Mouse (Mus musculus) left cerebral cortex, adult 8-10 months (tissue): ENCODE results near the gene Pakap. TPM values are rescaled to one million over a fixed set of nuclear protein-coding genes. Genes with fewer than 3 reads are reported as not detected.

Source experiments
- DNase-seq, 2 experiments: peaks; one replicate each; pipeline ENCODE4 v3.0.0; 2022; ENCODE audit warnings: low spot score in 2 of 2
- total RNA-seq, 4 experiments: library from RNA; stranded (reverse); gene quantifications; 2 replicates each; pipeline ENCODE4 v1.2.4; 2022

The Pakap gene
- total RNA-seq, 4 experiments from 2014 or later = 19.2 to 22.2 (median 20.2) TPM

DNA sequence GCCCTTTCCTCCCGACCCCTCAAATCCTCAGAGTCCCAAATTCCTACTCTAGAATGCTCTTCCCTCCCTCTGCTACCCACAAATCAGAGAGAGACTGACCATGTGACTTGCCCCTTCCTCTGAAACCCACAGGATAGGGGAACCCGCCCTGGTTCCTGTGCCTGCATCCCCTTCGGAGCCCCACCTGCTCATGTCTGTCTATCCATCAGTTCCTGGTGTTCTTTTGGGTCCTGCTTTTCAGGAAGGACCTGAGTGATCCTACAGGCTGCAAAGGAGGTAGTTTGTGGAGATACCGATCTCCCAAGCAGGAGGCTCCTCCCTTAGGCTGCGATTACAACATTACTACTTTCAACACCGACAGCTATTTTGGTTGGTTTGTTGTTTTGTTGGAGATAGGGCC, 340.9 kb downstream of the Pakap start:
- no peak for DNase-seq

DNA sequence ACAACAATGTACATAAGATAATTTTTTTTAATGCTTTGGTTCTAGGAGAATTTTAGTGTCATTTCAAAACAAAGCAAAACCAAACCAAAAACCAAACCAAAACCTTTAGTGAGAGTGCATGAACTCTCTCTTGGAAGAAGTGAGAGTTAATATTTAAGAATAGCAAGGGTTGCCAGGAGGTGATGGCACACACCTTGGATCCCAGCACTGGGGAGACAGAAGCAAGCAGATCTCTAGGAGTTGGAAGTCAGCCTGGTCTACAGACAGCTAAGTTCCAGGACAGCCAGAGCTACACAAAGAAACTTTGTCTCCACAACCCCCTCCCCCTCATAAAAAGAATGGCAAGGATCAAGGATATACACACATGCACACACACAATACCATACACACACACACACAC, 345.0 kb downstream of the Pakap start:
- no peak for DNase-seq

DNA sequence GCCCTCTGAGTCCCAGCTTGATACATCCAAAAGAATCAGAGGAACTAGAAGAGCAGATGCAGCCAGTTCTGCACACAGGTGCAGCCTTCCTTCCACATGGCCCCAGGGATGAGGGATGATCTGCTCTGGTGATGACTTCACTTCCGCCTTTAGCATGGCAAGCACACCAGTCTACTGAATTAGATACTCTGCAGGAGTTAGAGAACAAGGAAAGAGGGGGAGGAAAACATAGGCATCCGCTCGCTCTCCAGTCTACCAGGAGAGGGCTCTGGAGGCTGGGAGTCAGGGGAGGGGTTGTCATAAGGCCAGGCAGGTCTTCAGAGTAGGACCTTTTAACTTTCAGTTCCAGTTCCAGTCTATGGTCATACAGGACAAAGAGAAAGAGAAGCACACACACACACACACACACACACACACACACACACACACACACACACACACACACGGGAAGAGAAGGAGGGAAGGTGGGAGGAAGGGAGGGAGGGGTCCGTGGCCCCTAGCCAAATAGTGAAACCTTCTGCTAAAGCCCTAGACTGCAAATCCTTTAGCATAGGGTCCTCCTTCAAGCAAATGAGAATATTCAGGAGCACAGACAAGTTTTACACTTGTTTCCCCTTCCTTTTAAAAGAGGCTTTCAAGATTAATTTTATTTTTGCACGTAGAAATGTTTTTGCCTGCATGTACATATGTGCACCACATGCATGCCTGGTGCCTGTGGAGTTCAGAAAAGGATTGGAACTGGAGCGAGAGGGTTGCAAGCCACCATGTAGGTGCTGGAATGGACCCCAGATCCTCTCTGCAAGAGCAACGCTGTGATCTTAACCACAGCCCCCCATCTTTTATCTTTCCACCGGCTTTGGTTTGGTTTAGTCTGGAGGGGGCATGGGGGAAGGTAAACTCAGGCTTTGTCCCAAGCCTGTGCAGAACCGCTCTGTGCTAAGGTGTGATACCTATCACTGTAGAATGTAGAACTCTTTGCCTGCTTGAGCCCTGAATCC, 346.5 kb downstream of the Pakap start:
- DNase-seq = no peak

DNA sequence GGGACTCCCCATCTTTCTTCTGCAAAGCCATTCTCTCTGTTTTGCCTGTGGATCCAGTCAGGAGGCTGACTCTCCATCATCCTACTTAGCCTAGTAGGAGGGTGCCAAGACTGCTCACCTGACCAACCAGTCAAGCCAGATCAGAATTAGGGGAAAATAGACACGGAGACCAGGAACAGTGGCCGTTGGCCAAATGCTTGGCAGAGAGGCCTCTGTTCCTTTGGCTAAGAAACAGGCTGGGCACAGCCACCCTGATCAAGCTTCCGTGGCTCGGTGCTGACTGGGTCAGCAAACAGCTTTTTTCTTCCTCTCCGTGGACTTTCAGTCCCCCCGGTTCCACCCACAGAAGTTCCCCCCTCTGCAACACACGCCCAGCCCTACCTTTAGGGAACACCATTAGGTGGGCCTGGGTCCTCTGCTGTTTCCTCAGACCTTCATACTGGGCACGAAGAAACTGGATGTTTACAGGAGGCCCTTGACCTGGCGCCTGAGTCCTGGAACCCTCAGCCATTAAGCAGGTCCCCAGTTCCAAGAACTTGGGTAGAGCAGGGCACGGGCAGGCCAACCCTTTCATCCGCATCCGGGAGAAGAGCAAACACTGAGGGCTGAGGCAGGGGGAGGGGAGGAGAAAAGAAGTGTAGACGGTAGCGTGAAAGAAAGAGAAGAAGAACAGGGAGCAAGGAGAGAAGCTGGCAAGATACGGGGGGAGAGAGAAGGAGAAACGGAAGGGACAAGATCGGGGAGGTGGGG, 347.4 kb downstream of the Pakap start:
- no peak for DNase-seq

DNA sequence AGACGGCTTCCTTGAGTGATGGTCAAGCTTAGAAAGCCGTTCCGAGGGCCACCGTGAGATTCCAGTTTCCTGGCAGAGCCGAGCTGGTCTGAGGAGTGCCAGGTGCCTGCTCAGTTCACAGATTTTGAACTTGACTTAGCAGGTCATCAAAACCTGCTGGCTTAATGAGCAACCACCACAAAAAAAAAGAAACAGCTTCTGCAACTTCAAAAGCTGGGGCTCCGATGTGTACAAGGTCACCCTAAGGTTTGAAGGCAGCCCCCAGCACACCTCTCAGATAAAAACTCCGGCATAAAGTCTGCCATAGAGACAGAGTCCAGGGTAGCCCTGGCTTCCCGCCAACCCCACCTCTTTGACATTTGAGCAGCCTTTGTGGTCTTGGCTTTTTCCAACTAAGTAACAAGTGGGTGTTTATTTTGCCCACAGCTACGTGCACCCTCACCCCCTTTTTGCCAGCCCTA, 348.3 kb downstream of the Pakap start, which contains the start of gene D630039A03Rik:
TSS of gene D630039A03Rik (minus strand) at position 97 of the 461 bp plus-strand sequence.
- no peak for DNase-seq

DNA sequence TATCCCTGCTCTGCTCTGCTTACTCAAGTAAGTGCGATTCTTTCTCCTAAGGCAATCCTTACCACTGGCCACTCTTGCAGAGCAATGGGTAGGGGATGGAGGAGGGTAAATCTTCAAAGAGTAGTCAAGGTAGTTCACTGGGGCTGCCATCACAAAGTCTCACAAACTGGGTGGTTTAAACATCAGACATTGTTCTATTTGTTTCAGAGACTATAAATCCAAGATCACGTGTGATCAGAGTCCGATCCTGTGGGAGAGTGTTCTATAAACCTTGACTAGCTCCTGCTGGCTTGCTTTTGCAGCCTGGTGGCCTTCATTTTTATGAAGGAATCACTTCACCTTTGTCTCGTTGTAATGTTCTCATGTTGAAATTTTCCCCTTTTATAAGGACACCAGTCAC, 348.7 kb downstream of the Pakap start:
- DNase-seq = no peak

DNA sequence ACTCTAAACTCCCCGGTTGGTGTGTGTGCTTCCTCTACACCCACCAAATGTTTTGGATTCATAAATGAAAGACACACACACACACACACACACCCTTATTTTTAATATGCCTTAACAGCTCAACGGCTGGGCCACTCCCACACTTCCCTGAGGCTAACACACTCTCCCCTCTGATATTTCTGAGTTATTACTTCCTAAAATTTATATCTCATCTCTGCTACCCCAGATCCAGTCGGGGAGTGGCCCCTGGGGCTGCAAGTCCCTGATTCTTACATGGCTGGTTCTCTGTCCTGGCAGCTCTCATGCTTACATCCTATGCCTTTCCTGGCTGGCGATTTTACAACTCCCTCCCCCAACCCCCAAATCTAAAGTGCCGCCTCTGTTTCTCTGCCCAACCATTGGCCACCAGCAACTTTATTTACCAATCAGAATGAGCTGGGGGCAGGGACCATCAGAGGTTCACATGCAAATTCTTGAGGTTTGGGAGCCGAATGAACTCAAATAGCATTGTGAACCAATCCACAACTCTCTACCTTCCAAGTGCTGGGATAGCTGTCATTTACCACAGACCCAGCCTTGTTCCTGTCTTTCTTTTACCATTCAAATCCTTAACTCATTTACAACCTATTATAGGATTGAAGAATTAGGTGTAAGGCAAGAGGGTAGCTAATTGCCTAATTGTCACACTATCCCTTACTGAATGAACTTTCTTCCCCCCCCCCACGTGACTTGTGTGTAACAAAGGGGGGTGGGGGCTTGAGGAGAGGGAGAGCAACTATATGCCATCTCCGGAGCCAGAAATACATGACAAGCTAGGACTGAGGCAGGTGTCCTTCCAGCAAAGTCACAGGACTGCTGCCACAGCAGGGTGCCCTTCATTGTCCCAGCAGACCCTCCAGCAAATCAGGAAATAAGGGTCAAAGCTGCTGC, 351.8 kb downstream of the Pakap start:
- DNase-seq = no peak

DNA sequence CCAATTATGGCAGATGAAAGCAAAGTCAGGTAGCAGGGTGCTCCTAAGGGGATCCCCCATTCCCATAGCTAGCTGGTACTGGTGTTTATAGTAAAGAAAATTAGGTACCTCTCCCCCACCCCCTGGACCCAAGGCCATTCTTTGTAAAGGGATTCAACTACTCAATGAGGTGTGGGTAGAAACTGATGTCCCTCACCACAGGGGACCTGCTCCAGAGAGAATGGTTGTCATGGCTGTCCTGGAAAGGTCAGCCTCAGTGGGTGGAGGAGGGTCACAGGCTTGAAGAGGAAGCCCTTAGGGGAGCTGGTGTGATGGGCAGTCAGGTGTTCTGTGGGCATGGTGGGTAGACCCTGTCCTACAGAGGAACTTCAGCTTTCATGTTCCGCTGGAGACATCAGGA, 352.5 kb downstream of the Pakap start:
- no peak for DNase-seq

DNA sequence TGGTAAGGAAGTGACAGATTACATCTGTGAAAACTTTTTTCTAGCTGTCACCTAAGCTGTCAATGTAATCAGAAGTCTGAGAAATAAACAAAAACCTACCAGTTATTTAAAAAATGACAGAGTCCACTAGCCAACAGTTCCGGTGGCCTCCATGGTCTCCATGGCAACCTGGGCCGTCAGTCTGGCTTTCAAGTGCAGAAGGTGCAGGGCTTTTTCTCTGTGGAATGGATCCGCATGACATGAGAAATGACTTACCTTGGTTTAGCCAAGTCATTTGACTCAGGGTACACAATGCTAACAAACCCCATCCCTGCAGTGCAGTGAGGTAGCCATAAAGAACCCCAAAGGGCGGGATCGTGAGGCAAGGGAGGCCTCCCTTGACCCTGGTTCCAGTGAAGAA, 354.2 kb downstream of the Pakap start:
- no peak for DNase-seq

DNA sequence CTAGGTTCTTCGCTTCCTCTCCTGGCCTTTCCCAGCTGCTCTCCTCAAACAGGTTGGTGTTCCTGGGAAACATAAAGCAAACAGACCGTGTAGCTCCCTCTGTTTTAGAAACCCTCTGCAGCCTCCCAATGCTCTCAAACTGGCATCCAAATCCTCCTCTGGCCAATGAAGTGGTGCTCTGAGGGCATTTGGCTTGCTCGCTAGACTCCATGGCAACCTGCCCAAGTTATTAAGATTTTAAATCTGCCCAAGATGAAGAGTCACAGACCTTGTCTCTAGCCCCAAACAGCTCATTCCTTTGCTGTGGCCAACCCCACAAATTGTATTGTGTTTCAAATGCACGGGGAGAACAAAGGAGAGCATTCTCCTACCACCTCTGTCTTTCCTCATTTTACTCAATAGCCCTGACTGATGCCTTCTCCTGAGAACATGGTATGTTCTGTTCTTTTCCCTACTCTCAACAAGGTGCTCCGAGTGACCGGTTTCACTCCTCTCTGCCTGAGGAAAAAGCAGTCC, 356.6 kb downstream of the Pakap start:
- no peak for DNase-seq

DNA sequence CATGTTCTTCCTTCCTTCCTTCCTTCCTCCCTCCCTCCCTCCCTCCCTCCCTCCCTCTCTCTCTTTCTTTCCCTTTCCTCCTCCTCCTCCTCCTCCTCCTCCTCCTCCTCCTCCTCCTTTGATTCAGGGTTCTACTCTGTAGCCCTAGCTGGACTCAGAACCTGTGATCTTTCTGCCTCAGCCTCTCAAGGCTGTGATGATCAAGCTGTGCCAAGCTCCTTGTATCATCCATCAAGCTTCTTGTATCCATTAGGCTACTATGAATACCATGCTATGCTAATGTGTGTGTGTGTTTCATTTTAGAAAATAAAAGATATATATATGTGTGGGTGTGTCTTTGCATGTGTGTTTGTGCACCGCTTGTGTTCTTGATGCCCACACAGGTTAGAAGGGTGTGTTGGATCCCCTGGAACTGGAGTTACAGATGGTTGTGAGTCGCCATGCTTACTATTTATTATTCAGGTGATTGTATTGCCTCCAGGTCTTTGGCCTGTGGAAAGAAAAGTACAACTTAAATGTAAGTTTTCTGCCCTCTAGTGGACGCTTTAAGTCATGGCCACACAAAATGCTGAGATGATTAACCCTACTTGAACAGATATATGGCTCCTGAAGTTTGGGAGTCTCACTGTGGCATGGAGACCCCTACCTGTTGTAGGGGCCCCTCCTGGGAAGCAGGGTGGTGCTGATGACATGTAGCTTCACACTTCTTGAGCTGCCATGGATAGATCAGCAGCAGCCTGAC, 359.7 kb downstream of the Pakap start:
- no peak for DNase-seq

DNA sequence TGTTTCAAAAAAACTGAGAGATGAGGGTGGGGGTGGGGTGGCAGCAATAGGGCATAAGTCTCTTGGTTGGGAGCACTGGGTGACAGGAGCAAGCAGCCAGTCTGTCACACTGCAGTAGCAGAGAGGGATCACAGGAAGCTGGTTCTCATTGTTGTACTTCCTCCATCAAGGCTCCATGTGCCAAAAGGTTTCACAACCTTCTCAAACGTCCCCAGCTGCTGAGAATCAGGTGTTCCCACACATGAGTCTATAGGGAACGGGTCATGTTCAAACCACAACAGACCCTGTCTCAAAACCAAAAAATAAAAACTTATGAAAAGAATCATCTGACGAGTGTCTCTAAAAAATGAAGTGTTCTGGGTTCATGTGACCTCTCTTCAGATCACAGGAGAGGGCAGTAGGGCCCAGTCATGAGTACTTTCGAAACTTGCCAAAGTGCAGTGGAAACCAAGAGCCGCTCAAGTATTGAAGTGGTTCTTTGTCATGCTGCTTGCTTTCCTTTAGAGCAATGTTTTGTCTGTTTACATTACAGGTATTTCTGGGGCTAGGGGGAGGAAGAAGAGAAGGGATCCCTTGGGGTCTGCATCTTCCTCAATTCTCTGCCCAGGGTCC, 362.7 kb downstream of the Pakap start:
- DNase-seq = no peak

DNA sequence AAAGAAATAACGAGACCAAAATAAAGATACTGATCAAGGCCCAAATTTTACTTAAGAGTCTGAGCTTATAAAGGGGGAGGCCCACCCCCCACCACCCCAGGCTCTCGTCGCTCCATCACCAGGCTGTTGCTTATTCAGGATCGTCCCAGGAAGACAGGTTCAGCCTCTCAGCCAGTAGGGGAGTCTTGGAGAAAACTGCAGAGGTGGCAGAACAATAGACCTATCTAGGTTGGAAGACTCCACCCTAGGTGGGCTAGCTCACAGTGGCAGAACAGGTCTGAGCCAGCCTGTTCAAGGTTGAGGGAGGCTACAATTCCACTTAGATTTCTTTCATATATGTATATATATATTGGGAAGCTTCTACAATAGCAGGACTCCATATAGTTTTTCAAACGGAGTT, 366.2 kb downstream of the Pakap start:
- no peak for DNase-seq

DNA sequence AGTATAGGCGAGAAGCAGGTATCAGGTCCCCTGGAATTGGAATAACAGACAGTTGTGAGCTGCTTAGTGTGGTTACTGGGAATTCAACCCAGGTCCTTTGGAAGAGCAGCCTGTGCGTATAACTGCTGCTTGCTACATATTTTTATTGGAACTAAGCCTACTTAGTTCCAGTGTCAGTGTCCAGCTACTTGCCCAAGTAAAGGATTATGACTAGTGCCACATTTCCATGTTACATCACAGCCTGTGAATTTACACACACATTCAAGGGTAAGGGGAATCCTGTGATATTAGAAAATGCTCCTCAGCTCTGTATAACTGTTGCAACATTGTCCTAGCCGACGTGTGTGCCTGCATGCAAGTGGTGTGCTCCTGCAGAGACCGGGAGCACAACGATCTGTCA, 369.3 kb downstream of the Pakap start:
- DNase-seq = no peak

DNA sequence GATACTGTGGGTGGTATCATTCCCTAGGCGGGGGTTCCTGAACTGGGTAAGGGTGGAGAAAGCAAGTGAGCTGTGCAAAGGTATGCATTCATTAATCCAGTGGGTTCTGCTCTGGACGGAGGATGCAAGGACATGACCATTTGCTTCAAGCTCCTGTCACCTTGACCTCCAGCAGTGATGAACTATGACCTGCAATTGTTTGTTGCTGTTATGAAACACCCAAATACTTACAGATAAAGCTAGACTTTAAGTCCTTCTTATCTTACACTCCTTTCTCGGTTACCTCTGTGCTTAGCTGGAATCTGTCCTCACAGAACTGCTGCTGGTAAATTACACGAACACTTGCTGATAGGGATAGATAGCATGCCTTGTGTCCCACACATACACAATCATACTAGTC, 372.7 kb downstream of the Pakap start:
- DNase-seq = no peak

DNA sequence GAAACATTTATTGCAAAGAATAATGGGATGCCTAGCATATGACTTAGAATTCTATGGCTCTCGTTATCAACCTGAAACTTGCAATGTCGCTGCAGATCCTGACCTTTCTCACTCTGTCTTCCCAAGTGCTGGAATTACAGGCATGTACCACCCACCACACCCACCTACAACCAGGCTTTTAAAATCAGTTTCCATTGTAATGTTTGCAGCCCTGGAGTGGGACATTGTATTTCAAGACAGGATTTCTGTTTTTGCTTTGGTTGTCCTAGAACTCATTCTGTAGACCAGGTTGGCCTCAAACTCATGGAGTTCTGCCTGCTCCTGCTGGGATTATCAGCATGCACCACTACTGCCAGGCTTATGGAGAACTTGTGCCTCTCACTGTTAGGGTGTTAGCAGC, 374.9 kb downstream of the Pakap start:
- no peak for DNase-seq
